Mouse (Mus musculus) midbrain, embryonic 10.5 days (tissue): Measurements from ENCODE around the gene Fam213b. TPM values are rescaled to one million over a fixed set of nuclear protein-coding genes. Genes with fewer than 3 reads are reported as not detected.

ENCODE experiments used
- DNase-seq: peaks from one replicate; pipeline ENCODE4 v3.0.0-alpha.2; 2017; ENCODE audit warnings: low spot score
- H3K27ac ChIP-seq: fragments of 300-500 bp; sonication (generic); replicated peaks from 2 replicates; pipeline ENCODE4 v1.5.1; 2016; ENCODE audit warnings: mild to moderate bottlenecking
- H3K27me3 ChIP-seq: fragments of 300-500 bp; sonication (generic); 2 replicates; pipeline ENCODE4 v1.6.1; 2016; ENCODE audit warnings: low read depth, mild to moderate bottlenecking; ENCODE audit not compliant: poor library complexity, severe bottlenecking
- H3K36me3 ChIP-seq: fragments of 300-500 bp; sonication (generic); 2 replicates; pipeline ENCODE4 v1.6.1; 2016; ENCODE audit warnings: mild to moderate bottlenecking, moderate library complexity
- H3K4me1 ChIP-seq: fragments of 300-500 bp; sonication (generic); 2 replicates; pipeline ENCODE4 v1.6.1; 2016
- H3K4me3 ChIP-seq: fragments of 300-500 bp; sonication (generic); 2 replicates; pipeline ENCODE4 v1.5.1; 2016; ENCODE audit warnings: mild to moderate bottlenecking, moderate library complexity
- H3K9me3 ChIP-seq: fragments of 300-500 bp; sonication (generic); replicated peaks from 2 replicates; pipeline ENCODE4 v1.6.1; 2016; ENCODE audit warnings: mild to moderate bottlenecking
- WGBS: fragments of 180-500 bp; shearing (Covaris S2); methylation state at CpG from one replicate; pipeline ENCODE4 v1.1.7; 2016; 5-methylcytosine and 5-hydroxymethylcytosine counted together
- polyA plus RNA-seq: library from polyadenylated mRNA; unstranded; fragments of >200 nt; fragmentation: Nextera tagmentation; extraction: Ambion mirVana; gene quantifications from 2 replicates; pipeline ENCODE4 v1.2.1, GENCODE M21; 2016

Fam213b gene
- polyA plus RNA-seq, 1 experiment from 2014 or later: 45.9 TPM

- no peak for DNase-seq
- Histone ChIP-seq H3K9me3 (0 out of 2 replicates have a peak, but pooled peaks cover 2% of the 10 kb centered on the region), H3K27me3 (no peaks in the 10 kb centered on the region), H3K4me1 (peaks cover 29% of the 10 kb centered on the region), H3K4me3 (no peak overlapping the region), H3K36me3 (no peaks in the 10 kb centered on the region), H3K27ac (no peak overlapping the region)
- 87% methylated on average over 3 of the region's 3 CpGs for WGBS
These were observed 15.8 kb upstream of the Fam213b start for GRCm38 (mm10) chr4:154914707-154915106.

GRCm38 (mm10) chr4:154914252-154914651 lies 15.3 kb upstream of the Fam213b start:
- Histone ChIP-seq H3K27ac (no peak overlapping the region), H3K4me3 (no peak overlapping the region), H3K27me3 (no peaks in the 10 kb centered on the region), H3K9me3 (0 out of 2 replicates have a peak, but pooled peaks cover 2% of the 10 kb centered on the region), H3K4me1 (peaks cover 29% of the 10 kb centered on the region), H3K36me3 (no peaks in the 10 kb centered on the region)
- WGBS: 92% methylated on average over 4 of the region's 4 CpGs
- no peak for DNase-seq

GRCm38 (mm10) chr4:154913845-154914244 lies 14.9 kb upstream of the Fam213b start:
- Histone ChIP-seq H3K27ac (peak overlapping the region; percentile 43; the same call in 1 of the 2 replicates), H3K9me3 (0 out of 2 replicates have a peak, but pooled peaks cover 2% of the 10 kb centered on the region), H3K36me3 (no peaks in the 10 kb centered on the region), H3K4me1 (peaks cover 29% of the 10 kb centered on the region), H3K4me3 (no peak overlapping the region), H3K27me3 (no peaks in the 10 kb centered on the region)
- 95% methylated on average over 3 of the region's 3 CpGs for WGBS
- DNase-seq: no peak

- no peak for DNase-seq
- H3K27ac ChIP-seq: peak overlapping the region; percentile 47
- 71% methylated on average over 2 of the region's 2 CpGs for WGBS
These were observed 12.7 kb upstream of the Fam213b start for GRCm38 (mm10) chr4:154911644-154912043.

GRCm38 (mm10) chr4:154910606-154911522 lies 11.9 kb upstream of the Fam213b start:
- no peak for DNase-seq
- H3K9me3 ChIP-seq: no peaks in the 10 kb centered on the region
- H3K27me3 ChIP-seq: no peaks in the 10 kb centered on the region
- no peaks in the 10 kb centered on the region for H3K36me3 ChIP-seq
- peak overlapping the region; percentile 29 for H3K4me3 ChIP-seq
- peak overlapping the region; percentile 47 for H3K27ac ChIP-seq
- 14% methylated on average over 15 of the region's 15 CpGs for WGBS
- peaks cover 33% of the 10 kb centered on the region for H3K4me1 ChIP-seq

More at GRCm38 (mm10) chr4:154911644-154912043, 12.7 kb upstream of the Fam213b start:
- Histone ChIP-seq H3K4me3 (no peak overlapping the region), H3K4me1 (peaks cover 34% of the 10 kb centered on the region), H3K36me3 (no peaks in the 10 kb centered on the region), H3K27me3 (no peaks in the 10 kb centered on the region), H3K9me3 (no peaks in the 10 kb centered on the region)

GRCm38 (mm10) chr4:154908490-154908889 lies 9.6 kb upstream of the Fam213b start:
- Histone ChIP-seq H3K36me3 (no peaks in the 10 kb centered on the region), H3K4me1 (peaks cover 49% of the 10 kb centered on the region), H3K4me3 (no peak overlapping the region), H3K27me3 (no peaks in the 10 kb centered on the region), H3K9me3 (no peaks in the 10 kb centered on the region), H3K27ac (no peak overlapping the region)
- WGBS: 86% methylated on average over 5 of the region's 5 CpGs
- DNase-seq: no peak

GRCm38 (mm10) chr4:154907833-154908232 lies 8.9 kb upstream of the Fam213b start:
- Histone ChIP-seq H3K4me1 (peaks cover 47% of the 10 kb centered on the region), H3K27me3 (no peaks in the 10 kb centered on the region), H3K36me3 (no peaks in the 10 kb centered on the region), H3K4me3 (0 out of 2 replicates have a peak overlapping the region, but pooled peaks have one; percentile 9), H3K27ac (peak overlapping the region; percentile 79), H3K9me3 (no peaks in the 10 kb centered on the region)
- WGBS: 49% methylated on average over 17 of the region's 17 CpGs
- peak; percentile 69 for DNase-seq

GRCm38 (mm10) chr4:154904185-154905071 lies 5.5 kb upstream of the Fam213b start:
- no peaks in the 10 kb centered on the region for H3K36me3 ChIP-seq
- peak overlapping the region; percentile 71 for H3K27ac ChIP-seq
- H3K4me3 ChIP-seq: peak overlapping the region; percentile 52

GRCm38 (mm10) chr4:154902371-154902770 lies 3.4 kb upstream of the Fam213b start:
- 86% methylated on average over 2 of the region's 2 CpGs for WGBS

More at GRCm38 (mm10) chr4:154904185-154905071, 5.5 kb upstream of the Fam213b start:
- no peaks in the 10 kb centered on the region for H3K27me3 ChIP-seq
- H3K9me3 ChIP-seq: peaks cover 7% of the 10 kb centered on the region; the same call in 1 of the 2 replicates
- peak; percentile 73 for DNase-seq
- 3% methylated on average over 16 of the region's 16 CpGs for WGBS
- peaks cover 33% of the 10 kb centered on the region for H3K4me1 ChIP-seq

GRCm38 (mm10) chr4:154897676-154898465 lies 1.1 kb downstream of the Fam213b start:
- H3K36me3 ChIP-seq: peaks cover 17% of the 10 kb centered on the region; the same call in 1 of the 2 replicates
- H3K9me3 ChIP-seq: peaks cover 7% of the 10 kb centered on the region; the same call in 1 of the 2 replicates
- peak overlapping the region; percentile 84 for H3K27ac ChIP-seq
- no peak for DNase-seq
- H3K4me1 ChIP-seq: peaks cover 38% of the 10 kb centered on the region
- peaks cover 23% of the 10 kb centered on the region for H3K27me3 ChIP-seq
- WGBS: 75% methylated on average over 6 of the region's 6 CpGs
- peak overlapping the region; percentile 72 for H3K4me3 ChIP-seq

More at GRCm38 (mm10) chr4:154902371-154902770, 3.4 kb upstream of the Fam213b start:
- H3K9me3 ChIP-seq: peaks cover 7% of the 10 kb centered on the region; the same call in 1 of the 2 replicates
- no peak overlapping the region for H3K27ac ChIP-seq
- DNase-seq: no peak
- peaks cover 9% of the 10 kb centered on the region for H3K27me3 ChIP-seq
- peaks cover 48% of the 10 kb centered on the region for H3K4me1 ChIP-seq
- H3K36me3 ChIP-seq: no peaks in the 10 kb centered on the region
- no peak overlapping the region for H3K4me3 ChIP-seq

GRCm38 (mm10) chr4:154895549-154895948 lies 3.4 kb downstream of the Fam213b start:
- 85% methylated on average over 5 of the region's 5 CpGs for WGBS
- H3K36me3 ChIP-seq: peaks cover 17% of the 10 kb centered on the region; the same call in 1 of the 2 replicates
- peaks cover 38% of the 10 kb centered on the region for H3K4me1 ChIP-seq
- DNase-seq: no peak
- no peaks in the 10 kb centered on the region for H3K9me3 ChIP-seq
- no peak overlapping the region for H3K27ac ChIP-seq
- H3K4me3 ChIP-seq: no peak overlapping the region
- peaks cover 23% of the 10 kb centered on the region for H3K27me3 ChIP-seq
